Mouse (Mus musculus) forebrain, postnatal 0 days (tissue): ENCODE data around the gene Hectd2. TPM values are rescaled to one million over a fixed set of nuclear protein-coding genes. Genes with fewer than 3 reads are reported as not detected.

ENCODE experiments used
- ATAC-seq: fragments of 200-750 bp; cut with Nextera tagmentation; 2 replicates; pipeline ENCODE4 v1.8.0; 2017; ENCODE audit warnings: mild to moderate bottlenecking, moderate library complexity
- DNase-seq: peaks from one replicate; pipeline ENCODE4 v3.0.0-alpha.2; 2015
- H3K27ac ChIP-seq: fragments of 300-500 bp; sonication (generic); 2 replicates; pipeline ENCODE4 v1.5.1; 2014; ENCODE audit warnings: low read depth, mild to moderate bottlenecking, antibody characterized with exemption, low read length, moderate library complexity, mixed read lengths
- H3K27me3 ChIP-seq: fragments of 300-500 bp; sonication (generic); 2 replicates; pipeline ENCODE4 v1.6.1; 2014; ENCODE audit warnings: mild to moderate bottlenecking, low read length, mixed read lengths; ENCODE audit not compliant: insufficient read depth
- H3K36me3 ChIP-seq: fragments of 300-500 bp; sonication (generic); 2 replicates; pipeline ENCODE4 v1.6.1; 2014; ENCODE audit warnings: mild to moderate bottlenecking, moderate library complexity; ENCODE audit not compliant: insufficient read depth
- H3K4me1 ChIP-seq: fragments of 300-500 bp; sonication (generic); 2 replicates; pipeline ENCODE4 v1.6.1; 2014; ENCODE audit warnings: antibody characterized with exemption; ENCODE audit not compliant: insufficient read depth
- H3K4me2 ChIP-seq: fragments of 300-500 bp; sonication (generic); 2 replicates; pipeline ENCODE4 v1.6.1; 2014; ENCODE audit warnings: low read depth, mild to moderate bottlenecking, moderate library complexity
- H3K4me3 ChIP-seq: fragments of 300-500 bp; sonication (generic); 2 replicates; pipeline ENCODE4 v1.5.1; 2014; ENCODE audit warnings: low read depth, low read length, mixed read lengths
- H3K9ac ChIP-seq: fragments of 300-500 bp; sonication (generic); 2 replicates; pipeline ENCODE4 v1.6.1; 2014; ENCODE audit warnings: mild to moderate bottlenecking
- H3K9me3 ChIP-seq: fragments of 300-500 bp; sonication (generic); 2 replicates; pipeline ENCODE4 v1.6.1; 2016; ENCODE audit warnings: low read length
- CTCF ChIP-seq: sonication (generic); IDR thresholded peaks from 2 replicates; pipeline ENCODE4 v1.5.1; 2016; ENCODE audit warnings: antibody characterized with exemption, control low read depth, low read depth
- WGBS: fragments of 180-500 bp; shearing (Covaris S2); extraction: QIAGEN DNeasy Blood & Tissue Kit; methylation state at CpG from one replicate; pipeline ENCODE4 v1.1.7; 2014; 5-methylcytosine and 5-hydroxymethylcytosine counted together
- polyA plus RNA-seq: library from polyadenylated mRNA; unstranded; fragments of >200 nt; fragmentation: Nextera tagmentation; extraction: Ambion mirVana; gene quantifications from 2 replicates; pipeline ENCODE4 v1.2.1, GENCODE M21; 2015
- total RNA-seq: library from RNA; depleted of rRNA; stranded (reverse); fragments of >200 nt; gene quantifications from 2 replicates; pipeline ENCODE4 v1.2.3, GENCODE M21; 2014

Hectd2 gene
- total and polyA plus RNA-seq, 2 experiments from 2014 or later: 6.7 to 28.6 TPM

- Histone ChIP-seq H3K36me3 (no peaks in the 10 kb centered on the region), H3K4me1 (peaks cover 17% of the 10 kb centered on the region), H3K4me2 (no peak overlapping the region), H3K9me3 (no peaks in the 10 kb centered on the region), H3K4me3 (no peak overlapping the region), H3K27ac (no peak overlapping the region), H3K9ac (no peak overlapping the region), H3K27me3 (no peaks in the 10 kb centered on the region)
- peak; percentile 54 for TF ChIP-seq CTCF
- ATAC-seq (no peak), DNase-seq (no peak)
- WGBS: 56% methylated on average over 5 of the region's 5 CpGs
Observed at GRCm38 (mm10) chr19:36533082-36533481, 21.4 kb upstream of the Hectd2 start.

GRCm38 (mm10) chr19:36534011-36534765, 20.3 kb upstream of the Hectd2 start:
- ATAC-seq: peak; percentile 67; the same call in 1 of the 2 replicates
- H3K9ac ChIP-seq: peak overlapping the region; percentile 23

GRCm38 (mm10) chr19:36534766-36535140, 19.7 kb upstream of the Hectd2 start:
- H3K27ac ChIP-seq: peak overlapping the region; percentile 73
- H3K4me3 ChIP-seq: peak overlapping the region; percentile 24; the same call in 1 of the 2 replicates
- peak; percentile 79 for ATAC-seq
- H3K4me1 ChIP-seq: peaks cover 17% of the 10 kb centered on the region
- H3K36me3 ChIP-seq: no peaks in the 10 kb centered on the region
- peak; percentile 89 for DNase-seq
- no peak for TF ChIP-seq CTCF
- WGBS: 6% methylated on average over 8 of the region's 8 CpGs
- peak overlapping the region; percentile 44 for H3K4me2 ChIP-seq
- no peaks in the 10 kb centered on the region for H3K9me3 ChIP-seq
- H3K27me3 ChIP-seq: no peaks in the 10 kb centered on the region
- H3K9ac ChIP-seq: peak overlapping the region; percentile 23

More at GRCm38 (mm10) chr19:36534011-36534765, 20.3 kb upstream of the Hectd2 start:
- H3K27ac ChIP-seq: peak overlapping the region; percentile 73
- TF ChIP-seq CTCF: no peak
- no peaks in the 10 kb centered on the region for H3K36me3 ChIP-seq
- peak; percentile 72 for DNase-seq
- no peaks in the 10 kb centered on the region for H3K9me3 ChIP-seq
- H3K27me3 ChIP-seq: no peaks in the 10 kb centered on the region
- peak overlapping the region; percentile 44 for H3K4me2 ChIP-seq
- peaks cover 17% of the 10 kb centered on the region for H3K4me1 ChIP-seq
- 19% methylated on average over 17 of the region's 17 CpGs for WGBS
- peak overlapping the region; percentile 24 for H3K4me3 ChIP-seq

- Histone ChIP-seq H3K27ac (peak overlapping the region; percentile 73), H3K36me3 (no peaks in the 10 kb centered on the region), H3K9me3 (no peaks in the 10 kb centered on the region), H3K27me3 (no peaks in the 10 kb centered on the region), H3K9ac (0 out of 2 replicates have a peak overlapping the region, but pooled peaks have one; percentile 23), H3K4me3 (no peak overlapping the region), H3K4me2 (peak overlapping the region; percentile 44), H3K4me1 (peaks cover 17% of the 10 kb centered on the region)
- no peak for ATAC-seq
- no peak for DNase-seq
- TF ChIP-seq CTCF: no peak
- 19% methylated on average over 2 of the region's 2 CpGs for WGBS
Observed at GRCm38 (mm10) chr19:36535186-36535585, 19.3 kb upstream of the Hectd2 start.

GRCm38 (mm10) chr19:36535878-36536277, 18.6 kb upstream of the Hectd2 start:
- no peak for TF ChIP-seq CTCF
- 6% methylated on average over 6 of the region's 6 CpGs for whole genome bisulfite sequencing
- Histone ChIP-seq H3K4me1 (peaks cover 17% of the 10 kb centered on the region), H3K9me3 (no peaks in the 10 kb centered on the region), H3K9ac (no peak overlapping the region), H3K27me3 (no peaks in the 10 kb centered on the region), H3K27ac (peak overlapping the region; percentile 73; the same call in 1 of the 2 replicates), H3K4me2 (no peak overlapping the region), H3K36me3 (no peaks in the 10 kb centered on the region), H3K4me3 (no peak overlapping the region)
- ATAC-seq: no peak
- no peak for DNase-seq

- 52% methylated on average over 11 of the region's 11 CpGs for WGBS
- Histone ChIP-seq H3K4me2 (no peak overlapping the region), H3K36me3 (no peaks in the 10 kb centered on the region), H3K27ac (no peak overlapping the region), H3K4me3 (no peak overlapping the region), H3K4me1 (peaks cover 17% of the 10 kb centered on the region), H3K27me3 (no peaks in the 10 kb centered on the region), H3K9ac (no peak overlapping the region), H3K9me3 (no peaks in the 10 kb centered on the region)
- no peak for TF ChIP-seq CTCF
- DNase-seq (no peak), ATAC-seq (no peak)
Observed at GRCm38 (mm10) chr19:36536929-36537328, 17.5 kb upstream of the Hectd2 start.

GRCm38 (mm10) chr19:36538528-36538927, 15.9 kb upstream of the Hectd2 start:
- ATAC-seq: peak; percentile 54; the same call in 1 of the 2 replicates
- WGBS: 5% methylated on average over 4 of the region's 4 CpGs

More at GRCm38 (mm10) chr19:36538528-36538927, 15.9 kb upstream of the Hectd2 start:
- no peak overlapping the region for H3K4me3 ChIP-seq
- peak; percentile 91 for TF ChIP-seq CTCF
- H3K36me3 ChIP-seq: no peaks in the 10 kb centered on the region
- H3K27me3 ChIP-seq: no peaks in the 10 kb centered on the region
- H3K4me2 ChIP-seq: no peak overlapping the region
- H3K9me3 ChIP-seq: no peaks in the 10 kb centered on the region
- H3K27ac ChIP-seq: no peak overlapping the region
- peak; percentile 79 for DNase-seq
- H3K4me1 ChIP-seq: peaks cover 17% of the 10 kb centered on the region
- no peak overlapping the region for H3K9ac ChIP-seq
